Mouse (Mus musculus) regulatory T cell (primary cell): ENCODE measurements around the gene Tex37.

Experiments used
- in situ Hi-C: fragments of 300-600 bp; cut with MboI, MseI; formaldehyde crosslinking; loops from one replicate; pipeline ENCODE4 v1.15.1; 2025; ENCODE audit warnings: high pct_unique_total_duplicates

Tex37 gene

DNA sequence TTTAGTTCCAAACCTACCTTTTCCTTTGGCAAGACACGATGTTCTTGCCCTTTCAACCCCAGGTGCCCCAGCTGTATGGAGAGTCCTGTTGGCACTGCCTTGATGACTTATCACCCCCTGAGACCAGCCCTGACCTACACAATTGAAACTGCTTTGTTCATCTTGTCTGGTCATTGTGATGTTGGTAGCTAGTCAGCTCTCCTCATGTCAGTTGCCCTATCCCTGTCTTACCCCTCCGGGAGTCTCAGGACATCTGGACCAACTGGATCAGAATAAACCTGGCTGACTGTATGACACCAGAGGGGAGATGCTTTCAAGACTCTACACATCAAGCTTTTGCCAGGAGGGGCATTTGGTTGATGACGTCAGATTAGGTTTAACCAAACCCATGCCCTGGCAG is at the start of gene Tex37:
Tex37 (minus strand) TSS at position 101 of the 400 bp plus-strand sequence.
- in situ Hi-C loops: no loop called here

DNA sequence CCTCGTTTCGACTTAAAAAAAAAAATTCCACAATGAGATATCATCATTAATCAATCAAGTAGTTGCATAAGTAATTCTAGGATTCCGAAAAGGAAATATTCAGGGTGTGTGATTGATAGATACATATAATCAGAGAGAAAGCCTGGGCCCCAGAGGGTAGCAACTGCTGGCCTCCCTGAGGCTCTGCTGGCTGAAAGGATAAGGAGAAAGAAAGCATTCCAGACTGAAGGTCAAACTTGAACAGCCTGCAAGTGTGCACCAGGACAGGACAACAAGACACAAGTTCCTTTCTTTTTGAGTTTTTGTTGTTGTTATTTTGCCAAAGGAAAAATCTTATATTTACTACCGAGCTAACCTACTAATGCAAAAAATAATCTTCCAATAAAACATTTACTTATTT is 49.6 kb upstream of the Tex37 start:
- in situ Hi-C loops: no loop called here

DNA sequence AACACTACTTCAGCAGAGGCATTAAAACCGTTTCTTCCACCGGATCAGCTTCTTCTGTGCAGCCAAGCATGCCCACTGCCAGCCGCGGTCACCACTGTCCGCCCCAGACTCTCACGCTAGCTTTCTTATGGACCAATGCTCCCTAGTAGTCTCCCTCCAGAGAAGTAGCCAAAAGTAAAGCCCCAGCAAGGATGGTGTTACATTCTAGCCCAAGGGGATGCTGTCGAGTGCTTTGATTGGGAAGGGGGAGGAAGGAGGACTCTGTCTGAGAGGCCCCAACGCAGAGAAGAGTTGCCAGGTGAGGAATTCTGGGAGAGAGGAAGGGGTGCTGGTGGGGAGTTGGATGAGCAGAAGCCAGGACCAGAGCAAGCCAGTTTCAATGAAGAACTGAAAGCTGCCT is 48.7 kb upstream of the Tex37 start:
- in situ Hi-C loops: no loop called here

DNA sequence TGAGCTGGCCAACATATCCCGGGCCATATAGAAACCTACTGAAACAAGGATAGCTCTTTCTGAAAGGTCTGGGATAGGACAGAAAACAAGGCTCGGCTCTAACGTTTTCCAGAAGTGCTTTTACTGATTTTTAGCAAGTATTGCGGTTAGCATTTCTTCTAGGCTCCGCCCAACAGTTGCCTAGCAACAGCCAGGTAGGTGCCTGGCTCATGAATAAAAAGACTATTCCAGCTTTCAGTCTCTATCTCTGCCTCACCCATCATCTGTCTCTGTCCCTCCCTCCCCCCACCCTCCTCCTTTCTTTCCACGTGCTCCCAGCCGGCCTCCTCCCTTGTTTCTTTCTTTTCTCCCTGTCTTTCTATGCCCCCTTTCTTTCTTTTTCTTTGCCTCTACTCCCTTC is 47.0 kb upstream of the Tex37 start:
- in situ Hi-C loops: no loop called here

DNA sequence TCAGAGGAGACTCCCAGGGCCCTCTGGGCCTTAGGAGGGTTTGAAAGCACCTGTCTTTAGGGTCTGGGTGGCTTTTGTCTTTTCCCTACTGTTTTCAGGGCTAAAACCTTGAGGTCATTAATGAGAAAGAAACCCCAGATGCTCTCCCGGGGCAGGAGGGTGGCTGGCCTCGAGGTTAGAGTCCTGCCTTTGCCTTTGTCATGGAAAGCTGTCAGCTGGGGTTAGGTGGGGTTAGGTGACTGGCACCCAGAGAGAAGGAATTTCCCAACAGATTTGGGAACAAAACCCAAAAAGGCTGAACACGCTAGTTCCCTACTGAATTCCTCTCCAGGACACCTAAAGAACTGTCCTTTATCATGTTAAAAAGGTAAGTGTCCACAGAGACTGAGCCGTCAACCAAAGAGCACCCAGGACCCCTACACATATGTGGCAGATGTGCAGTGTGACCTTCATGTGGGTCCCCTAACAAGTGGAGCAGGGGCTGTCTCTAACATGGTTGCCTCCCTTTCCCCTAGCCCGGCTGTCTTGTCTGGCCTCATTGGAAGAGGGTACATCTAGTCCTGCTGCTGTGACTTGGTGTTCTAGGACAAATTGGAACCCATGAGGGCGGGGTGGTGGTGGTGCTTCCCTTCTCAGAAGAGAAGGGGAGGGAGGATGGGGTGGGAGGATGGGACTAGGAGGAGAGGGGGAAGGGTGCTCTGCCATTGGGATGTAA is 45.5 kb upstream of the Tex37 start:
- in situ Hi-C loops: no loop called here

DNA sequence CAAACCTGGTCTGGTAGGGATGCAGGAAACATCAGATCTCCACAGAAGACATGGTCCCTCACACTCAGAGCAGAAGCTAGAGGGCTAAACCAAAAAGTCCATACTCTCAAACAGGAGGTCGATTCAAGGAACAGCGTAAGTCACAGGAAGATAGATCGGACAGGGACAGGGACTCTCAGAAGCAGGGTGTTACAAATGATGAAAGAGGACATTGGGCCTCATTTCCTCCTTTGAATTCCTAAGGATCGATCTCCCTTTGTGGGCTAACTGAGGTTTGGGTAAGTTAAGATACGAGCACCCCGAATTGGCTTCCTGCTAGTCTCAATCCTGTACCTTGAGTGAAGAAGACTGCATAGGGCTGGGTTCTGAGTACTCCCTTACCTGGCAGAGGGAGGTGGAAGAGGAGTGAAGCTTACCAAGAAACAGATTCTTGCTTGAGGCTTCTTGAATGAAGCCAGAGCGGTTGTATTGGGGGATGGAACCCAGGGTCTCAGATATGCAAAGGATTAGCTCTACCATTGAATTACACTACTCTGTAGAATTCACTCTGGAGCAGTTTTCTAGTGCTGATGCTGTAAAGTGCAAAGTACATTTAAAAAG is 38.7 kb upstream of the Tex37 start:
- in situ Hi-C loops: no loop called here

DNA sequence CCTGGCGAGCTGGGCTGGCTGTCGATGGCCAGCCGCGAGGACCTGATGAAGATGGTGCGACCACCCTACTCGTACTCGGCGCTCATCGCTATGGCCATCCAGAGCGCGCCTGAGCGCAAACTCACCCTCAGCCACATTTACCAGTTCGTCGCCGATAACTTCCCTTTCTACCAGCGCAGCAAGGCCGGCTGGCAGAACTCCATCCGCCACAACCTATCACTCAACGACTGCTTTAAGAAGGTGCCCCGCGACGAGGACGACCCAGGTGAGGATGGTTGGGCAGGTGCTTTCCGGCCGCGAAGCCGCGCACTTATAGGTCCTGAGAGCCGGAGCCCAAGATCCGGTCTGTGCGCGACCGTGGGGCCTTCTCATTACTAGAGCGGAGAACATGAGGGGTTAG is 38.2 kb upstream of the Tex37 start:
- in situ Hi-C loops: no loop called here

DNA sequence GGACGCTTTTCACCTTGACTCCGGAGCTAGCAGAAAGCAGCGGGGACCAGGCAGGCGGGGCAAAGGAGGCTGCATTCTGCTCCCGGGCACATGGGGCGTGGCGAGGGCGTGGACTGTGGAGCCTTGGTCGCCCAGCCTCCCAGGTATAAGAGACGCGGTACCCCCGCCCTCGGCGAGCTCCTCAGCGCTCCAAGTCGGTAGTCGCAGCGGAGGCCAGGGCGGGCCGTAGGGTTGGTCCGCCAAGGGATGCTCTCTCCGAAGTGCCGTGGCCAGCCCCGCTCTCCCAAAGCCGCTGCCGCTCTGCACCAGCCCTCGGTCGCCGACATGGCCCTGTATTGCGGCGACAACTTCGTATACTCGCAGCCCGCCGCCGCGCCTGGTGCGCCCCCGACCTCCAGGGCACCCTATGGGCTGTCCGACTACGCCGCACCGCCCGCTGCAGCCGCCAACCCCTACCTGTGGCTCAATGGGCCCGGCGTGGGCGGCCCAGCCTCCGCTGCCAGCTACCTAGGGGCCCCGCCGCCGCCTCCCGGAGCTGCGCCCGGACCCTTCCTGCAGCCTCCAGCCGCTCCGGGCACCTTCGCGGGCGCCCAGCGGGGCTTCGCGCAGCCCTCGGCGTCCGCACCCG is 37.7 kb upstream of the Tex37 start, which contains the start of gene Foxi3:
Foxi3 (plus strand) TSS at position 247 of the 628 bp plus-strand sequence.
- in situ Hi-C loops: no loop called here

DNA sequence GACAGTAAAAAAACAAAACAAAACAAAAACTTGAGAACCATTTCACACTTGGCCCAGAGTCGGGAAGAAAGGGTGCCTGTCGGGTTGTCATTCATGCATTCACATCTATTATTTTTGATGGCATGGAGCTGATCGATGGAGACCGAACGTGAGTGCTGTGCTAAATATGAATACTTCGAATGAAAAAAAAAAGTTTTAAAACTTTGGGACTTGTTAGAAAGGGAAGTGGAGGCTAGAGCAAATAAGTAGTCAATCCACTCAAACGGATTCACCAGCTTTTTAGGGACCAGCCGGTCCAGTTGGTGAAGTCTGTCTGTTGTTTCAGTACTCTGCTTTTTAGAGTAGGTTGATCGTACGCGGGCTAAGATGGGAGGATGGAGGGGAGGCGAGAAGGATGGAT is 37.1 kb upstream of the Tex37 start:
- in situ Hi-C loops: no loop called here

DNA sequence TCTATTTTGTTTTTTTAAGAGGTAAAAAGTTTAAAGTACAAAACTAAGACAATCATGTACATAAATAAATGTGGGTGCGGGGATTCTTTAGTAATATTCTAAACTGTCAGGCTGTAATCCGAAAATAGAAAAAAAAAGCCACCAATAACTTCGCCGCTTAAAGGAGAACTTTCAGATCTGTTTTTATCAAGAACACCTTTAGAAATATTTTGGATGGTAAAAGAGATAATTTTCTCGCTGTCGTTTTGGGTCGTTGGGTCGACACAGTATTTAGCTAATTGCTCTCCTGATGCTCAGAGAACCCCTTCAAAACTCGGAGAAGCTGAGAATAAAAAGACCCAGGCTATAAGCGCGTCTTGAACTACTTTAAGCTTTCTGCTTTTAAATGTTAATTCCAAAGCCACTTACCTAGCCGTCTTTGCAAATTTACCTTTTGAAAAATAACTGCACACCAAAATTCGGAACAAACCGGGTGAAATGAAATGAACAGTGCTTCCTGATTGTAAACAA is 36.6 kb upstream of the Tex37 start:
- in situ Hi-C loops: no loop called here

DNA sequence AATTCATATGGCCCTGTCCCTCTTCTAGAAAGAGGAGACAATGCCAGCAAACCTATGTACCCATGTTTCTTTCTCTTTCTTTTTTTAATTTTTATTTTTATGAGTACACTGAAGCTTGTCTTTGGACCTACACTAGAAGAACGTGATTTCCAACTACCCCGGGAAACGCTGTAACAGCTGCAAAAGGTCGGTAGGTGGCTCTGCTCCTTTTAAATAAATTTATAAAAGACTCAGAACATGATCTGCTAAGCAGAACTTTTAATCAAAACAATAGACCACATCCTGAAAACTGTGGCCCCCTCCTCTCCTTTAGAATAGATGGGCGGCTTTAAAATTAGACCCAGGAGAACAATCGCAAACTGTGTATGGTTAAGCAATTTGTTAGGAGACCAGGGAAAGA is 35.3 kb upstream of the Tex37 start:
- in situ Hi-C loops: no loop called here

DNA sequence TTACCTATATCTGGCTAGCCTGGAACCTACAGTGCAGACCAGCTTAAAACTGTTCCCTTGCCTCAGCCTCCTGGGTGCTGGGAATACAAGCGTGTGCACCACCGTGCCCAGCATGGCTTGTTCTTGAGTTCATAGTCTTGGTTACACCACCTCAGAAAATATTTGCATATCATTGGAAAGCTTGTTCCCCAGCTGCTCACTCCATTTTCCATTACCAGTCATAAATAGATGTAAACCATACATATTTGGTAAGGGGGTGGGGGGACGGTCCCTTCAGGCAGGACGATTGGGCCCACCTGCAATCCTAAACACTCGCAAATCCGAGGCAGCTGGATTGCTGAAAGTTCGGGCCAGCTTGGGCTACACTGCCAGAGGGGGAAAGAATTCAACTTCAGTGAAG is 34.5 kb upstream of the Tex37 start:
- in situ Hi-C loops: no loop called here

DNA sequence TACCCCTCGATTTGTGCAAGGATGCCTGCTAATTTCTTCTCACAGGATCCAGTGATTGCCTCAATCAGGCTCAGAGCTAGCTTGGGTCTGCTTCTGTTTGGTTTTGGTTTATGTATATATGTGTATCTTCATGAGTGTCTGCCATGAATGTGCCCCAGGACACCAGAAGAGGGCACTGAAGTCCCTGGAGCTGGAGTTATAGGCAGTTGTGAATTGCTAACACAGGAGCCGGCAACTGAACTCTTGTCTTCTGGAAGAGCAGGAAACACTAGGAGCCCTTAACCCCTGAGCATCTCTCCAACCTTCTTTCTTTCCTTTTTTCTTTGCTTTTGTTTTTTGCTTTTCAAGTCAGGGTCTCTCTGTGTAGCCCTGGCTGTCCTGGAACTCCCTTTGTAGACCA is 13.1 kb upstream of the Tex37 start:
- in situ Hi-C loops: no loop called here

DNA sequence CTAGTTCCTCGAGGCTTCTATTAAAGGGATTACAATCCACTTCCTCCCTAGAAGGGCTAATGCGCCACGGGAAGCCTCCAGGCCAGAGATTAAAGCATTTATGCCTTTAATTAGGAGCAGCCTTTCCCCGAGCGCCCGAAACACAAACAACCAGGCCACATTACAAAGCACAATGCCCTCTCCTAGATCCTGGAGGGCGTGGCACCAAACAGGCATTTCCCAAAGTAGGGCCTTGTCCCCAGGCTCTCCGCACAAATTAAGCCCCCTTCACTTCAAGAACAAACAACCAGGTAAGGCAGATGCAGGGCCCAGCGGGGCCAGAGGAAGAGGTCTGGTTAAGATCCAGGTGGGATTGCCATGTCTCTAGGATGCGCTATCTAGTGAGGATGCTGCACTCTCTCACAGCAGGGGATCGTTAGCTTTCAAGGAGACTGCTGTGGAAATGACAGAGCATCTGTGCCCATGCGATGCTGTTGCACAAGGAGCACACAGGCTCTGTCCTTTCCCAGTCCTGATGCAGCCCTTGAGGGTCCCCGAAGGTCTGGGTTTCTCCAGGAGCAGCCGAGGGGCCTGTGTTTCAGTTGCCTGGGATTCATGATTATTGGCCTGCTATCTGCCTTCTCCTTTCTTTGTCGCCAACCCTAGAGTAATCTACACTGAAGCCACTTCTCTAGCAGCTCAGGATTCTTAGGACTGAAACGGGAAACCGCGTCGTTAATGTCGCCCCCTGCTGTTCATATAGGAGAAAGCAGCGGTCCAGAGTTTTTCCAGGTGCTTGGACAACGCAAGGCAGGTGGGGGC is 2.7 kb upstream of the Tex37 start:
- in situ Hi-C loops: no loop called here

DNA sequence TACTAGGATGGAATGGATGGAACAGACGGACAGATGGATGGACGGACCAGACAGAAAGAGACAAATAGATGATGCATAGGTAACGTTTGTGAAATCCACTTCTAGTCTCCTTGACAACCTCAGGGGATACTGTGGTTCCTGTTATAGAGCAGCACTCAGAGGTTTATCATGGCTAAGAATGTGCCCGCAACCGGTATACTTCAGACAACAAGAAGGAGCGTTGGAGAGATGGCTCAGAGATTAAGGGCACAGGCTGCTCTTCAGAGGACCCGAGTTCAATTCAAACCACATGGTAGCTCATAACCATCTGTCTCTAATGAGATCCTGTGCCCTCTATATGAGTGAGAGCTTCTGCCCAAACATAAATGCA is 6.3 kb downstream of the Tex37 start:
- in situ Hi-C loops: no loop called here

DNA sequence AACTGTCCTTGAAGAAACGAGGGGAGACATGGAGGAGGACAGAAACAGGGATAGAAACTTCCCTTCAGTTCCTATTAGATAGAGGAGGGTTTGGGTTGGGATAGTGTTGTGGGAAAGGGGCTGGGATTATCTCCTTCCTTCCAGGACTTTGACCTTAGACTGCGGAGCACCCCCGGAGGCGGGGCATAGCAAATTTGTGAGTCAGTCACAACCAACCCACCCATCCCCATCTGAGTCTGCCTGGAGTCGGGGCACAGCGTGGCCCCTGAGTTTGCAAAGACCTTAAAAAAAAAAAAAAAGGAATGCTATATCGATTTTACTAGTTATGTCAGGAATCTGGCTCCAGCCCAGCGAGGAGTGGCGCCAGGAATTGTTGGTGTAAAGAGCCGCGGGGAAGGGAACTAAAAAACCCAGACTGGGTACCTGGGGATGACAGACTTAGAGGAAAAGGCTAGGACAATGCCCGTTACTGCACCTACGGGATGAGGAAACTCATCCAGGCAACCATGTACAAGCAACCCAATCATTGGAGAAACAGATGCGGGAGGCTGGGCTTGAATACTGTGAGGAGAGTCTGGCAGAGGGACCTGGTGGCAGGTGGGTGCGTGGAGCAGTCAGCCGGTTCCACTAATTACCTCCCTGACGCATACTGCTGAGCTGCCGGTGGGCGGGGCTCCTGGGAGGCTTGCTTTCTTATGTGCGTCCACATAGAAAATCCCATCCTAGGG is 6.9 kb downstream of the Tex37 start:
- in situ Hi-C loops: no loop called here

DNA sequence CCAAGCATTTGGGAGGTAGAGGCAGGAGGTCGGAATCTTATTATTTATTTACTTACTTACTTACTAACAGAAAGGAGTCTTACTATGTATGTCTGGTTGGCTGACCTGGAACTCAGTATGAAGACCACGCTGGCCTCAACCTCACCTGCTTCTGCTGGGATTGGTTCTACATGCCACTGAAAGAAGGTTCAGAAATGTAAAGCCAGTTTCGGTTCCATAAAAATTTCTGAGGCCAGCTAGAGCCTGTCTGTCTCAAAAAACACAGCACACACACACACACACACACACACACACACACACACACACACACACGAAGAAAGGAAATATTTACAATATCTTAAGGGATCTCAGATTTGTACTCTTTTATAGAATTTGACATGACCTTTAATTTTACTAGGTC is 8.4 kb downstream of the Tex37 start:
- in situ Hi-C loops: no loop called here

DNA sequence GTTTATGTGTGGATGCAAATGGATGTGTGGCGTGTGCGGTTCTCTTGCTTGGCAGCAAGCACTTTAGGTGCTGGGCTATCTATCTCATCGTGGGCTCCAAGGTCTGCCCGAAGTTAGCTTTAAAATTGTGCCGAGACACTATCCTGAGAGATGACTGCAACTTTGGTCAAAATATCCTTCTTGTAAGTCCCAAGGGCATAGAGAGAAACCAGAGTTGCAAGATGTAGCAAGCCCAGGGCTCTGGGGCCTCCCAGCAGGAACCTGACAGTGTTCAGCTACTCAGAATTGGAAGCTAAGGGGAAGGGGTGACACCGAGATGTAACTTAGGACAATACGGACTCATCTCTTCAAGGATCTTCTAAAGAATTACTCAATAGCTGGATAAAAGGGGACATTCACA is 9.2 kb downstream of the Tex37 start:
- in situ Hi-C loops: no loop called here

DNA sequence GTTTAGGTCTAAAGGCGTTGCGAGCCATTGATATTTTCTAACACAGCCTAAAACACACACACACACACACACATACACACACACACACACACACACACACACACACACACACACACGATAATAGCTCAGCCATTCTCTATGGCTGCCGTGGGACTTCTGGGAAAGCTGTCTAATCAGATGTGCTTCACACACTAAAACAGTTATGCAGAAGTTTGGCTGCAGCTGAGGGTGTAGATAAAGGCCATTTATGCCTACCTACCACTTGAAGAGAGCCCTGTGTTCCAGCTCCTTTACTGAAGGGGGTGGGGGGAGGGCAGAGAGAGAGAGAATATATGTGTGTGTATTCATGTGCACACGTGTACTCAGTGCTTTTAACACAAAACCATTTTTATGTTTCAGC is 15.0 kb downstream of the Tex37 start:
- in situ Hi-C loops: loop anchor here (5.0 kb wide), 1 partner anchor 44 kb away; no protein-coding TSS in a partner anchor

DNA sequence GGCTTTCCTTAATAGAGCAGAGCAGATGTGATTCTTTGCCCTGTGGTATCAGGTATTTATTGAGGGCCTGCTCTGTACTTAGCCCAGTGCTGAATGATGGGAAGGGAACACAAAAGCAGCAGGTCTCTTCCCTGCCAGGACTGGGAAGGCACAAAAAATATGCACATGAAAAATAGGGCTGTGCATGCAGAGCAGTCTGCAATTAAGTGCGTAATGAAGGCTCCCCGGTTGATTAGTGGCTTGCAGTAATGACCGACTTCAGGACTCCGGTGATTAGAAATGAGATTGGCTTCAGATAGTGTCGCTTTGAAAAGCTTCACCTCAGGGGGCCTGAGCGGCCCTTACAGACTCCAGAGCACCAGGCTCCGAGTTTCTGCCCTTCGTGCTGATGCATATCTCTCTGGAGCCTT is 19.1 kb downstream of the Tex37 start:
- in situ Hi-C loops: loop anchor here (5.0 kb wide), 1 partner anchor 48 kb away; no protein-coding TSS in a partner anchor

DNA sequence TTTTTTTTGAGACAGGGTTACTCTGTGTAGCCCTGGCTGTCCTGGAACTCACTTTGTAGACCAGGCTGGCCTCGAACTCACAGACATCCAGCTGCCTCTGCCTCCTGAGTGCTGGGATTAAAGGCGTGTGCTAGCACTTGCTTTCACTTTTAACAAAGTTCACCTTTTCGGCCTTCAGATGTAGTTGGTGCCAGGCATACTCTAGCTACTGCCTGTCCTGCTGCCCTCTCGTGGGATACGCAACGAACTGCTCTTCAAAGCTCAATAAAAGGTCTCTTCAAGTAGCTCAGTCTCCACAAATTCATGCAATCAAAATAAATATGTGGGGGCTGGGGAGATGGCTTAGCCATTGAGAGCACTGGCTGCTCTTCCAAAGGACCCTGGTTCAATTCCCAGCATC is 20.6 kb downstream of the Tex37 start:
- in situ Hi-C loops: no loop called here
